Mouse (Mus musculus): Measurements from ENCODE around the gene Chfr. TPM values are rescaled to one million over a fixed set of nuclear protein-coding genes. Genes with fewer than 3 reads are reported as not detected.

Gene Chfr
- polyA plus RNA-seq, 1 experiment from 2014 or later: 29.5 TPM

- Histone ChIP-seq H3K4me1 (replicated peaks; ENCODE audit: insufficient read depth, low read length) (no peaks in the 10 kb centered on the region), H3K4me2 (ENCODE audit: low read length) (no peak overlapping the region), H3K9ac (ENCODE audit: low read depth, low read length) (no peak overlapping the region), H3K27me3 (ENCODE audit: insufficient read depth, low read length) (no peaks in the 10 kb centered on the region), H3K4me3 (replicated peaks; ENCODE audit: low read depth, low read length) (no peak overlapping the region), H3K36me3 (ENCODE audit: insufficient read depth, low read length) (peaks cover 76% of the 10 kb centered on the region), H3K27ac (no peak overlapping the region), H3K9me3 (replicated peaks; ENCODE audit: low read length) (no peaks in the 10 kb centered on the region)
- TF ChIP-seq CTCF (IDR thresholded peaks at IDR 0.05; ENCODE audit: low read depth): no peak
- ATAC-seq (replicated peaks; ENCODE audit: low FRiP score, low read depth): no peak
- DNase-seq (ENCODE audit: low spot score): no peak
- WGBS: 97% methylated on average over 3 of the region's 3 CpGs
Observed at GRCm38 (mm10) chr5:110216780-110217179, 81.1 kb downstream of the Chfr start.

GRCm38 (mm10) chr5:110220331-110220730, 84.7 kb downstream of the Chfr start:
- 94% methylated on average over 4 of the region's 4 CpGs for WGBS
- no peak overlapping the region for H3K9ac ChIP-seq (ENCODE audit: low read depth, low read length)
- H3K27ac ChIP-seq: no peak overlapping the region
- no peaks in the 10 kb centered on the region for H3K9me3 ChIP-seq (replicated peaks; ENCODE audit: low read length)
- no peak overlapping the region for H3K4me3 ChIP-seq (replicated peaks; ENCODE audit: low read depth, low read length)
- no peak for TF ChIP-seq CTCF (IDR thresholded peaks at IDR 0.05; ENCODE audit: low read depth)
- H3K27me3 ChIP-seq (ENCODE audit: insufficient read depth, low read length): no peaks in the 10 kb centered on the region
- peaks cover 63% of the 10 kb centered on the region for H3K36me3 ChIP-seq (ENCODE audit: insufficient read depth, low read length)
- ATAC-seq (replicated peaks; ENCODE audit: low FRiP score, low read depth): no peak
- H3K4me1 ChIP-seq (replicated peaks; ENCODE audit: insufficient read depth, low read length): no peaks in the 10 kb centered on the region
- H3K4me2 ChIP-seq (ENCODE audit: low read length): no peak overlapping the region
- DNase-seq (ENCODE audit: low spot score): no peak

Other genes starting within 250 kb of the Chfr start
- 0.71 and 0.95 TPM in 2 replicates for gene Gm15446, start 212.4 kb upstream of the Chfr start, polyA plus RNA-seq (2015; fragmentation: Nextera tagmentation; extraction: Ambion mirVana)
- 22.2 and 25.7 TPM in 2 replicates for gene Zfp932, start 139.3 kb upstream of the Chfr start, polyA plus RNA-seq (2015; fragmentation: Nextera tagmentation; extraction: Ambion mirVana)
- gene Gm17655, start 63.3 kb upstream of the Chfr start, polyA plus RNA-seq (2015; fragmentation: Nextera tagmentation; extraction: Ambion mirVana): 2.7 and 3.0 TPM in 2 replicates
- gene Gm35315, start 41.4 kb upstream of the Chfr start, polyA plus RNA-seq (2015; fragmentation: Nextera tagmentation; extraction: Ambion mirVana): 0.91 and 1.0 TPM in 2 replicates
- 1.3 and 1.6 TPM in 2 replicates for gene Plcxd1, start 35.9 kb upstream of the Chfr start, polyA plus RNA-seq (2015; fragmentation: Nextera tagmentation; extraction: Ambion mirVana)
- gene Gtpbp6, start 27.6 kb upstream of the Chfr start, polyA plus RNA-seq (2015; fragmentation: Nextera tagmentation; extraction: Ambion mirVana): 26.4 and 28.3 TPM in 2 replicates
- 4.8 and 4.9 TPM in 2 replicates for gene Zfp605, start 25.8 kb upstream of the Chfr start, polyA plus RNA-seq (2015; fragmentation: Nextera tagmentation; extraction: Ambion mirVana)
- gene Golga3, start 40.9 kb downstream of the Chfr start, polyA plus RNA-seq (2015; fragmentation: Nextera tagmentation; extraction: Ambion mirVana): 9.8 and 11.1 TPM in 2 replicates
- gene Ankle2, start 95.2 kb downstream of the Chfr start, polyA plus RNA-seq (2015; fragmentation: Nextera tagmentation; extraction: Ambion mirVana): 23.3 and 24.2 TPM in 2 replicates
- 47.8 and 51.7 TPM in 2 replicates for gene Pgam5, start 134.1 kb downstream of the Chfr start, polyA plus RNA-seq (2015; fragmentation: Nextera tagmentation; extraction: Ambion mirVana)
- gene Pxmp2, start 150.3 kb downstream of the Chfr start, polyA plus RNA-seq (2015; fragmentation: Nextera tagmentation; extraction: Ambion mirVana): 54.0 and 57.6 TPM in 2 replicates
- 11.1 and 13.7 TPM in 2 replicates for gene Pole, start 150.5 kb downstream of the Chfr start, polyA plus RNA-seq (2015; fragmentation: Nextera tagmentation; extraction: Ambion mirVana)
- gene P2rx2, start 207.4 kb downstream of the Chfr start, polyA plus RNA-seq (2015; fragmentation: Nextera tagmentation; extraction: Ambion mirVana): 0.57 and 0.64 TPM in 2 replicates
- gene Lrcol1, start 208.9 kb downstream of the Chfr start, polyA plus RNA-seq (2015; fragmentation: Nextera tagmentation; extraction: Ambion mirVana): not detected in 2 replicates

All from kidney, postnatal 0 days (tissue).